Mouse (Mus musculus) hindbrain, embryonic 14.5 days (tissue): Measurements from ENCODE around the gene Xlr3c. TPM values are rescaled to one million over a fixed set of nuclear protein-coding genes. Genes with fewer than 3 reads are reported as not detected.
A peak's percentile ranks its signal among the peaks of the same experiment; 100 is the strongest.
"Not testable (repeated sequence)": the region's sequence is repeated elsewhere in the genome, so short reads cannot be mapped to it uniquely, and the experiment has no call there.

Experiments used
- ATAC-seq: fragments of 200-750 bp; cut with Nextera tagmentation; 2 replicates; pipeline ENCODE4 v1.8.0; 2017; ENCODE audit warnings: moderate number of reproducible peaks, mild to moderate bottlenecking, moderate TSS enrichment, moderate library complexity; ENCODE audit not compliant: low FRiP score
- DNase-seq: peaks from one replicate; pipeline ENCODE4 v3.0.0-alpha.2; 2015; ENCODE audit warnings: low spot score
- H3K27ac ChIP-seq: fragments of 300-500 bp; sonication (generic); 2 replicates; pipeline ENCODE4 v1.5.1; 2014; ENCODE audit warnings: mild to moderate bottlenecking, moderate library complexity
- H3K27me3 ChIP-seq: fragments of 300-500 bp; sonication (generic); 2 replicates; pipeline ENCODE4 v1.6.1; 2014; ENCODE audit warnings: mild to moderate bottlenecking, low read length, mixed read lengths; ENCODE audit not compliant: control insufficient read depth, insufficient read depth
- H3K36me3 ChIP-seq: fragments of 300-500 bp; sonication (generic); replicated peaks from 2 replicates; pipeline ENCODE4 v1.6.1; 2014; ENCODE audit not compliant: control insufficient read depth, insufficient read depth
- H3K4me1 ChIP-seq: fragments of 300-500 bp; sonication (generic); replicated peaks from 2 replicates; pipeline ENCODE4 v1.6.1; 2014; ENCODE audit warnings: antibody characterized with exemption, low read length, mixed read lengths; ENCODE audit not compliant: control insufficient read depth, insufficient read depth
- H3K4me2 ChIP-seq: fragments of 300-500 bp; sonication (generic); replicated peaks from 2 replicates; pipeline ENCODE4 v1.6.1; 2014; ENCODE audit warnings: mild to moderate bottlenecking, moderate library complexity
- H3K4me3 ChIP-seq: fragments of 300-500 bp; sonication (generic); replicated peaks from 2 replicates; pipeline ENCODE4 v1.5.1; 2014; ENCODE audit warnings: mild to moderate bottlenecking, low read length
- H3K9ac ChIP-seq: fragments of 300-500 bp; sonication (generic); 2 replicates; pipeline ENCODE4 v1.6.1; 2014
- H3K9me3 ChIP-seq: fragments of 300-500 bp; sonication (generic); 2 replicates; pipeline ENCODE4 v1.6.1; 2016; ENCODE audit warnings: low read length; ENCODE audit not compliant: control insufficient read depth
- whole genome bisulfite sequencing: fragments of 180-500 bp; shearing (Covaris S2); extraction: QIAGEN DNeasy Blood & Tissue Kit; methylation state at CpG from one replicate; pipeline ENCODE4 v1.1.7; 2014; 5-methylcytosine and 5-hydroxymethylcytosine counted together
- polyA plus RNA-seq: library from polyadenylated mRNA; unstranded; fragments of >200 nt; fragmentation: Nextera tagmentation; extraction: Ambion mirVana; gene quantifications from 2 replicates; pipeline ENCODE4 v1.2.1, GENCODE M21; 2014

Xlr3c gene
- polyA plus RNA-seq, result 0.23 and 0.46 TPM in 2 replicates

DNA sequence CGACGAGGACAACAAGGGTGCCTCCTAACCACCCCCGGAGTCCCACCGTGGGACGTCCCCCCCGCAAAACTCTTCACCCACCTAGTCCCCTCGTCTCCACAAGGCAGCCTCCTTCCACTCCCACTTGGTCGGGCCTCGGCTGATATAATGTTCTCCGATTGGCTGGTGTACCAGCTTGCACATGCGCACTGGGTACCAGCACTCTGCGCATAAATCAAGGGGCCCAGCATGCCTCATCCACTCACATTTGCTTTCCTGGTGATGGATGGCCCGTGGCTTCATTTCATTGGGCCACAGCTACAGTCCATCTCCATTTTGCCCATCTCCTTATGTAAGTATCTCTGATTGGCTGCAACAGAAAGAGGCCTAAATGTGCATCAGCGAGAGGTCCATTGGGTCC, at the start of gene Xlr3c:
TSS of gene Xlr3c (minus strand) at position 121 of the 400 bp plus-strand sequence.
- not testable (repeated sequence) for H3K9ac ChIP-seq, DNase-seq, H3K27ac ChIP-seq

DNA sequence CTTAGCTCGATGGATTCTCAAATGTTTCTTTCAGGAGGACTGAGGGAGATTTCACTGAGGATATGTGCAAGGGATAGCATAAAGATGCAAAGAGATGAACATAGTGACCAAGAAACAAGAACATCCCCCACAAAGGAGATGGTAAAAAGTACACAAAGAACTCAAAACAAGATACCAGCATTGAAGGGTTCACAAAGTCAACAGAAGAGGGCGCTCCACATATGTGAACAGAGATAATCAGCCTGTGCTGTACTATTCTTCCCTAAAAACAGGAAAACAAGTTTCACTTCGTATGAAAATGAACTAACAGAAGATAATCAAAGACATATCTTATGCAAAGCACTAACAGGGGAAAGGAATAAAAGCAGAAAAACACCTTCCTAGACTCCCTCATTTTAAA, 47.3 kb upstream of the Xlr3c start:
- no peaks in the 10 kb centered on the region for H3K36me3 ChIP-seq
- DNase-seq (peak; percentile 53), ATAC-seq (no peak)
- H3K4me3 ChIP-seq, result no peak overlapping the region
- no peak overlapping the region for H3K9ac ChIP-seq
- 38% methylated on average over 3 of the region's 3 CpGs for WGBS
- no peaks in the 10 kb centered on the region for H3K27me3 ChIP-seq
- H3K4me1 ChIP-seq, result no peaks in the 10 kb centered on the region
- H3K4me2 ChIP-seq, result no peak overlapping the region
- no peaks in the 10 kb centered on the region for H3K9me3 ChIP-seq
- H3K27ac ChIP-seq, result no peak overlapping the region

More for the DNA sequence above, at the start of gene Xlr3c:
- not testable (repeated sequence) for H3K4me3 ChIP-seq, H3K9me3 ChIP-seq, H3K4me1 ChIP-seq, H3K27me3 ChIP-seq, H3K4me2 ChIP-seq, H3K36me3 ChIP-seq, ATAC-seq
- WGBS, result 89% methylated on average over 14 of the region's 14 CpGs

DNA sequence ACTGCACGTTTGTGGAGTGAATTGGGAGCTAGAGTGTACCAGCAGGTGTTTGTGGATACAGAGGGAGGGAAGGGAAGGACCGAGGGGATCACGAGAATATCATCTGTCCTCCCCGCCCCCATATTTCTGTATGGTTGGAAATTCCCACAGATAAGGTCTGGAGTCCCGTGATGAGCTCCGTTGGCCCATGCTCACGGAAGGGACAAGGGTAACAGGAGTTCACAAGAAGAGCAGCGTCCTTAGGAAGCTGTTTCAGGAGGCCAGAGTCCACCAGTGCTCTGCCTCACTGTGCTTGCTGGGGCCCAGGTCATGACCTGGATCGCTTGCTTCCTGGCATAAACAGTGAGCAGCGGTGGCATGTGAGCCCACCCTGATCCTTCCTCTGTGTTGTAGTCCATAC, 30.6 kb upstream of the Xlr3c start:
- not testable (repeated sequence) for H3K36me3 ChIP-seq, ATAC-seq, DNase-seq, H3K9me3 ChIP-seq, H3K4me1 ChIP-seq, H3K4me2 ChIP-seq, H3K27ac ChIP-seq, H3K9ac ChIP-seq, H3K27me3 ChIP-seq, H3K4me3 ChIP-seq
- 73% methylated on average over 7 of the region's 10 CpGs for WGBS

DNA sequence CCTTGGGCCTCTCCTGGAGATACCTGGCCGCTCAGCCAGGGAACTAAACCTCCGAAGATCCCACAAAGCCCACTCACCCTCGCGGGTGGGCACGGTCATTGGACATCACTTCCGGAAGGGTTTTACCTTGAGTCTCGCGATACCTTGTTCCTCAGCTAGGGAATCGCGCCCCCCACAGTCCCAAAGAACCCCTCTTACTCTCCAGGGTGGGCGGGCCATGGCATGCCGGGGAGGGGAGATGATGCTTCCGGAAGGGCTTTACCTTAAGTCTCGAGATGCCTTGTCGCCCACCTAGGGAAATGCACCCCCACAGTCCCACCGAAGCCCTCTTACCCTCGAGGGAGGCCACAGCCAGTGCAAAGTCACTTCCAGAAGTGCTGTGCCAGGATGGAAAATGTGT, 27.7 kb upstream of the Xlr3c start, which contains the start of the genes Xlr5a and Xlr5c:
TSS of gene Xlr5a (minus strand) at position 101 of the 400 bp plus-strand sequence.
TSS of gene Xlr5c (minus strand) at position 101 of the 400 bp plus-strand sequence.
- not testable (repeated sequence) for H3K4me3 ChIP-seq, H3K9ac ChIP-seq, H3K27ac ChIP-seq, H3K4me2 ChIP-seq, H3K9me3 ChIP-seq, DNase-seq, H3K36me3 ChIP-seq, ATAC-seq, H3K4me1 ChIP-seq, H3K27me3 ChIP-seq
- 92% methylated on average over 10 of the region's 17 CpGs for WGBS

DNA sequence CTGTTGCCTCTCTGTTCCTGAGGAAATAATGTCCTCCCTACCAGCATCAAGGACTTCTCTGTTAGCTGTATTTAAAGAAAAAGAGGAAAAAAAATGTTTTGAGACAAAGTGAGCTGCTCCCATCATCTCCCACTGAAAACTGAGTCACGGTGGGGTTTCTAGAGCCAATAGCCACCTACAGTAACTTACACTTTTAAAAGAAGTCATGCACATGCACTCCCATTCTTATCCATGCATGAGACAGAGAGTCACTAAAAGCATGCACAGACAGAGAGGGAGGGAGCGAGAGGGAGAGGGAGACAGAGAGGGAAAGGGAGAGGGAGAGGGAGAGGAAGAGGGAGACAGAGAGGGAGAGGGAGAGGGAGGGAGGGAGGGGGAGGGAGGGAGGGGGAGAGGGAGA, 2.8 kb downstream of the Xlr3c start:
- not testable (repeated sequence) for H3K27me3 ChIP-seq, DNase-seq, H3K4me1 ChIP-seq, H3K36me3 ChIP-seq, ATAC-seq, H3K9ac ChIP-seq, H3K27ac ChIP-seq, H3K9me3 ChIP-seq, H3K4me2 ChIP-seq, H3K4me3 ChIP-seq
- WGBS, result 93% methylated on average over 2 of the region's 2 CpGs

DNA sequence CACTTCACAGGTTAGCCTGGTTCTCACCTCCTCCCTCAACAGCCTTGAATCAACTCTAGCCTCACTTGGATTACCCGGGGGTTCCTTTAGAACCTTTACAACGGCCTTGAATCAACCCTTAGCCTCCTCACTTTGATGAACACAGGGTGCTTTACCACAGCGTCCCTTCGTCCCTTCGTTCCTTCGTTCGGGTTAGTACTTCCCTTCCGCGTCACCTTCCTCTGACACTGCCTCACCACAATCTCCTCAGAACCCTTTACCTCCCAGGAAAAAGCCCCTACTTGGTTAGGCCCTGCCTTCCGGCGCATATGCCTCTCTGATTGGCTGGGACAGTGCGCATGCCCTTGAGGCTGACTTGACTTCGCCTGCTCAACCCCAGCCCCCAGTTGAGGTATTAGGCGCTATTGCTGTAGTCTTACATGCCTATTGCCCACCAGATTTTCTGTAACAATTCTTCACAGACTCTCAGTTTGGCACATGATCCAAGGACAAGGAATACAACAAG, 22.3 kb downstream of the Xlr3c start, which contains the start of gene Xlr4c:
TSS of gene Xlr4c (minus strand) at position 310 of the 505 bp plus-strand sequence.
- not testable (repeated sequence) for ATAC-seq, H3K4me1 ChIP-seq, H3K9me3 ChIP-seq, H3K9ac ChIP-seq, H3K4me3 ChIP-seq, H3K36me3 ChIP-seq, H3K4me2 ChIP-seq, DNase-seq, H3K27me3 ChIP-seq, H3K27ac ChIP-seq
- WGBS, result 89% methylated on average over 10 of the region's 14 CpGs

DNA sequence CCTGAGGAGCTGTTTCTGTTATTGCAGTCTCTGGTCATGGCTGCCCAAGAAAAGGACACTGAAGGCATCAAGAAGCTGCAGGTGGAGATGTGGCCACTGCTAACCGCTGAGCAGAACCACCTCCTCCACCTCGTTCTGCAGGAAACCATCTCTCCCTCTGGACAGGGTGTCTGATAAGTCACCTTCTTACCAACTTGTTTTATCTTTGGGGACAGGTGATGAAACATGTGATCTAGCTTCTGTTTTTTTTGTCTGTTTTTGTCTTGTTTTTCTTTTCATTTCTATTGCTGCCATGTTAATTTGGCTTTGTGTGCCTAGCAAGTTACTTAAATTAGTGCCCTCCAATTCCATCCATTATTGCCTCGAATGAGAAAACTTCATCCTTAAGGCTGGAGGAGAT, 35.9 kb downstream of the Xlr3c start:
- Histone ChIP-seq H3K9me3 (no peaks in the 10 kb centered on the region), H3K27me3 (no peaks in the 10 kb centered on the region), H3K4me1 (0 out of 2 replicates have a peak, but pooled peaks cover 5% of the 10 kb centered on the region), H3K27ac (peak overlapping the region; percentile 94), H3K9ac (peak overlapping the region; percentile 78), H3K36me3 (no peaks in the 10 kb centered on the region), H3K4me2 (peak overlapping the region; percentile 61), H3K4me3 (peak overlapping the region; percentile 62)
- WGBS, result 27% methylated on average over 3 of the region's 3 CpGs
- no peak for ATAC-seq
- peak; percentile 23 for DNase-seq

DNA sequence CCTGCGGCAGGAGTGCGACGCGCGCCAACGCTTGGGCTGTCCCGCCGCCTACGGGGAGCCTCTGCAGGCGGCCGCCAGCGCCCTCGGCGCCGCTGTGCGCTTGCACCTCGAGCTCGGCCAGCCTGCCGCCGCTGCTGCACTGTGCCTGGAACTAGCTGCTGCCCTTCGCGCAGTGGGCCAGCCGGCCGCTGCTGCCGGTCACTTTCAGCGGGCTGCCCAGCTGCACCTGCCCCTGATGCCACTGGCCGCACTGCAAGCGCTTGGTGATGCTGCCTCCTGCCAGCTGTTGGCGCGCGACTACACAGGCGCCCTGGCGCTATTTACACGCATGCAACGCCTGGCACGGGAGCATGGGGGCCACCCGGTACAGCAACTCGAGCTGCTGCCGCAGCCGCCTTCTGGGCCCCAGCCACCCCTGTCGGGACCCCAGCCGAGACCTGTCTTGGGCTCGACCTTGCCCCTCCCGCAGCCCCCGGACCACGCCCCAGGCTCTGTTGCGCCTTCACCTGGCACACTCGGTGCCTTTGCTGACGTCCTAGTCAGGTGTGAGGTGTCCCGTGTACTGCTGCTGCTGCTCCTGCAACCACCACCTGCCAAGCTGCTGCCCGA, 36.5 kb downstream of the Xlr3c start:
- Histone ChIP-seq H3K27ac (peak overlapping the region; percentile 94), H3K27me3 (no peaks in the 10 kb centered on the region), H3K4me3 (peak overlapping the region; percentile 62), H3K36me3 (no peaks in the 10 kb centered on the region), H3K9me3 (no peaks in the 10 kb centered on the region), H3K4me1 (0 out of 2 replicates have a peak, but pooled peaks cover 5% of the 10 kb centered on the region), H3K9ac (peak overlapping the region; percentile 78), H3K4me2 (peak overlapping the region; percentile 61)
- peak; percentile 64 for ATAC-seq
- 15% methylated on average over 41 of the region's 51 CpGs for WGBS
- peak; percentile 47 for DNase-seq

DNA sequence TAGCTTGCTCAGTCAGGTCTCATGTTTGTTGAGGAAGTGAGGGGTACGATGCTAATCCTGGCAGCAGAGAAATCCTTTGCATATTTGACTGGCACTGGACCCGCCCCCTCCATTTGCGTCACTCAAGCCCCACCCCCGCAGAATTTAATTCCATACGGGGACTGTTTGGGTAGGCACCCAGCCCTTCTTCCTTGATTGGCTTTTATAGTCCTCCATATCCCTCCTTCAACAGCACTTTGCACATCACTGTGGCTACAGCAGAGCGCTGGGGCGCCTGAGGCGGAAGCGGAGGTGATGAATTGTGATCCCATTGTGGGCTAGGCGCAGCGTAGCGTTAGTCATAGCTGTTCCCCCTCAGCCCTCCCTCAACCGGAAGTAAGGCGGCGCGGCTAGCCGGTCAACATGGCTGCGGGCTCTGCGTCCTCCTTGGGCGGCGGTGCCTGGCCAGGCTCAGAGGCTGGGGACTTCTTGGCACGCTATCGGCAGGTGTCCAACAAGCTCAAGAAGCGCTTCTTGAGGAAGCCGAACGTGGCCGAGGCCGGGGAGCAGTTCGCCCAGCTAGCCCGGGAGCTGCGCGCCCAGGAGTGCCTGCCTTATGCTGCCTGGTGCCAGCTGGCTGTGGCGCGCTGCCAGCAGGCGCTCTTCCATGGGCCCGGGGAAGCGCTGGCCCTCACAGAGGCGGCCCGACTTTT, 37.1 kb downstream of the Xlr3c start, which contains the start of gene F8a:
TSS of gene F8a (plus strand) at position 378 of the 692 bp plus-strand sequence.
- Histone ChIP-seq H3K4me1 (0 out of 2 replicates have a peak, but pooled peaks cover 5% of the 10 kb centered on the region), H3K4me2 (peak within 1 kb of the TSS; percentile 61), H3K9ac (peak within 1 kb of the TSS; percentile 78), H3K27me3 (no peaks in the 10 kb centered on the region), H3K4me3 (peak within 1 kb of the TSS; percentile 62), H3K27ac (peak within 1 kb of the TSS; percentile 94), H3K9me3 (no peaks in the 10 kb centered on the region), H3K36me3 (no peaks in the 10 kb centered on the region)
- ATAC-seq (peak; percentile 97), DNase-seq (peak; percentile 80)
- 10% methylated on average over 37 of the region's 39 CpGs for WGBS
